Mouse (Mus musculus) thymus, postnatal 36 days (tissue): ENCODE measurements around the gene Kcnk2.

Experiments
- DNase-seq, 2 experiments: peaks; one replicate each; pipeline ENCODE4 v3.0.0; 2022; ENCODE audit warnings: mixed read lengths in 2 of 2

The Kcnk2 gene

GRCm38 (mm10) chr1:189214477-189214876 lies 187.6 kb downstream of the Kcnk2 start:
- DNase-seq: no peak

GRCm38 (mm10) chr1:189209715-189210108 lies 192.4 kb downstream of the Kcnk2 start:
- DNase-seq: no peak

- DNase-seq: no peak
Measured at GRCm38 (mm10) chr1:189209029-189209714, 192.9 kb downstream of the Kcnk2 start.

DNA sequence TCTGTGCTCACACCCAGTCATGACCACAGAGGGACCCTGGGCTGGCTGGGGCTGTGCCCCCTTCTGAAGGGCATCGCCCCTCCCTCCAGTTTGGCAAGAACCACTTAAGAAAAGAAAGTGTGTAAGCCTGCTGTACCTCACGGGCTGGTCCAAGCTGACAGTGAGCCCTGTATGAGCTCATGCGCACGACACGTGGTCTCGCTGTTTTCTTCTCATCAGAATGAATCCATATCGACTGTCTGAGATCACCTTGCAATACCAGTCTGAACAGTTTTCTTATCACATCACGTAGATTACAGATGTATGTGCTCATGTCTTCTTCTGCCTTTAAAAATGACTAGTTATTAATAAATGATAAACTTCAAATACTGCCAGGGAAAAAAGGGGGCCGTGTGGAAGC lies 193.5 kb downstream of the Kcnk2 start:
- no peak for DNase-seq

GRCm38 (mm10) chr1:189195758-189196157 lies 206.3 kb downstream of the Kcnk2 start:
- DNase-seq: no peak

DNA sequence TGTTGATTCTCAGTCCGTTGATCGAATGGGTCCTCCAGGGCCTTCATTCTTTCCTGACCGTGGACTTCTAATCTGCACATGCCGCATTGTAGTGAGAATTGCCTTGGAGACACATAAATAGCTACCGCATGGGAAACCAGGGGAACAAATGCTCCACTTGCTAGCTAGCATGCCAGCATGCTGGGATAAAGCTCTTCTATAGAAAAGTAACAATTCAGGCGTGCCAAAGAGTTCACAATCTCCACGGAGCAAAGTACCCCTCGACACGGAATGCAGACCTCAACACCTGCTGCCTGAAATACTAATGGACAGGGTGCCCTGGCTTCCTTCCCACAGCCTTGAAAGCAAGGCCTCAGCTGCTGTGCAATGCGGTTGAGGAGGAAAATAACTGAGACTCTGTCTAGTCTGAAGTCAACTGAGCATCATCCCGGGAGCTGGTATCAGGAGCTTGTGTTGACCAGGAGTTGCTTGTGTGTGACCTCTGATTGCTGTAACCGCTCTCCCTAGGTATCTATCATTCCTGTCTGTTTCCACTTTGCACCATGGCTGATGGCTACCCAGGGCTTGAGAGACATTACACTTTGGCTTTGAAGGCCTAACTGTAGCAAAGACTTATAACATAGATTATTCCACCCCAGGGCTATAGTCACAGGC lies 214.2 kb downstream of the Kcnk2 start:
- no peak for DNase-seq

DNA sequence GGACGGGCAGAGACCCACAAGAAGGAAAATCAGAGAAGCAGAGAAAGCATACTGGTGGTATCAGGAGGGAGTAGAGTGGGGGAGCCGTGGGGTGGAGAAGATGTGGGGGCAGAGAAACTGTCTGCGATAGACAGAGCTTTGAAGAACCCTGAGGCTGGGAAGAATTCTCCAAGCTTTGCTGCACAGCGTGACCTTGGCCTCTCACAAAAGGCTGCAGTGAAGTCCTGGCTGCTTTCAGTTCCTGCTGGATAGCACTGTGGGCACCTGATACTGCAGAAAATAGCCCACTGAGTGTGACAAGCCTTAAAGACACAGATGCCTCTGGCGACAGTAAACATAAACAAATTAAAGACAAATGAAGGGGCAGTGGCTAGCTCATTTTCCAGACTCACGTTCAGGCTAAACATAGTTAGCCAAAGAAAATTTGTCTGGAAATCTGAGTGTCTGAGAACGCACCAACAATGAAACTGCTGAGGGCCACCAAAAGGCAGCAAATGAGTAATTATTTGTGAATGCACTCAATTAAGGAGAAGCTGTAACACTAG lies 216.8 kb downstream of the Kcnk2 start:
- DNase-seq: no peak

- no peak for DNase-seq
Measured at GRCm38 (mm10) chr1:189177746-189178145, 224.3 kb downstream of the Kcnk2 start.

DNA sequence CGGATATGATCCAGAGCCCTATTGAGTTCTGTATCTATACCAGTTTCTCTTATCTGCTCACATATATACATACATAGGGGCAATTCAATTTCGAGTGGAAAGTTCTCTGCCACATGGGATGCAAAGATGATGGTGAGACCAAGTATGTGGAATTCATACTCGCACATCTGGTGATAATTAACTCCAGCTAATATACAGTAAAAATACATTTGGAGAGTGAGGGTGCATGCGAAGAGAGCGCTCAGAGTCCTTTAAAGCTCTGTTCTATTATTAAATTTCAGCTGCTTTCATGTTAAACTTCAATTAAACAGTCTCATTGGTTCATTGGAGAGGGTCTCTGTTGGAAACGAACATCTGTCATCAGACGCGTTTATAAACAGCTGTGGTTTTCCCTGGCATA lies 228.6 kb downstream of the Kcnk2 start:
- DNase-seq: no peak

GRCm38 (mm10) chr1:189171138-189171537 lies 230.9 kb downstream of the Kcnk2 start:
- DNase-seq: no peak

- no peak for DNase-seq
Measured at GRCm38 (mm10) chr1:189165756-189166155, 236.3 kb downstream of the Kcnk2 start.

- no peak for DNase-seq
Measured at GRCm38 (mm10) chr1:189165141-189165540, 236.9 kb downstream of the Kcnk2 start.

GRCm38 (mm10) chr1:189164721-189165120 lies 237.4 kb downstream of the Kcnk2 start:
- DNase-seq: no peak

DNA sequence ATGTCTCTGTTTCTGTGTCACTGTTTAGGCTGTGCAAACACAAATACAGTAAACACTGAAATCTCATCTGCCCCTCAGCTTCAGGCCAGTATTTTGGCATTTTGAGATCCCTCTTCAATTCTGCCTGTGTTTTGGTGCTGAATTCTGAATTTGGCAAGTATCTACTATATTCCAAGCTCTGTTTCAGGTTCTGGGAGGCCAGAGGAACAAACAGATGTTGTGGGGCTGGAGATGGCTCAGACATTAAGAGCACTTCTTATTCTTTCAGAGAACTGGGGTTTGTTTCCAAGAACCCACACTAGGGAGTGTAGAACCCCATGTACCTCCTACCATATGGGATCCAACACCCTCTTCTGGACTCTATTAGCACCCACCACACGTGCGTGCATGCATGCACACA lies 237.8 kb downstream of the Kcnk2 start:
- no peak for DNase-seq
